Comparison of ENCODE assay signal across 10 mouse cellular contexts in the genomic region with DNA sequence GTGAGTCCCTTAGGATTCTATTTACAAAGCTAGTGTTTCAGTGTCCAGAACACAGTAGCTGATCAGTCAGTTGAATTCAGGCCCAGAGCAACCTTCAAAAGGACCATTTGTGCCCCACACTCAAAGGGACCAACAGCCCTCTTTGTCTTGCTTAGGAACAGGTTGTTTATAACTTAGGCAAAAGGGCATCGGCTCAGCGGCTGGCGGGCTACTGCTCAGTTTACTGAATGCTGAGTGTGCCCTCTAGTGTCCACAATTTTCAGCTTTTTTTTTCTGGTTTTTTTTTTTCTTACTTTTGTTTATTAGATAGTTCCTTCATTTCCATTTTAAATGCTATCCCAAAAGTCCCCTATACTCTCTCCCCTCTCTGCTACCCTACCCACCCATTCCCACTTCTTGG. TPM values are rescaled to one million over a fixed set of nuclear protein-coding genes. Genes with fewer than 3 reads are reported as not detected.
A peak's percentile ranks its signal among the peaks of the same experiment; 100 is the strongest.
DNase-seq lines count a peak whose midpoint lies in the region; ATAC-seq and TF ChIP-seq lines count a peak whose summit lies in the region.
"Had no signal": no experiment of that assay in that cellular context is flagged by ENCODE, and none has a peak within 500 bp of the region (broad histone marks: within the 10 kb centered on the region; RNA-seq: fewer than 3 reads in every experiment).

No protein-coding gene starts in this region.

- H3K4me1 ChIP-seq in spleen, adult 2 months (ENCODE audit: control insufficient read depth, insufficient read depth, insufficient read length) = no peaks in the 10 kb centered on the region; the same call in 1 of the 2 replicates
- H3K4me1 ChIP-seq: neural tube, embryonic 12.5 days had no signal

- H3K4me3 ChIP-seq in spleen, adult 2 months (ENCODE audit: extremely low read depth, insufficient read depth, insufficient read length) = no peak overlapping the region
- H3K4me3 ChIP-seq: neural tube, embryonic 12.5 days had no signal

- intact Hi-C loops in gastrocnemius, postnatal 36 days (cut with DNase I) = no loop called here

- 14% methylated on average over 3 of the region's 3 CpGs for whole genome bisulfite sequencing in spleen, adult 2 months

- peak; percentile 58; the same call in 1 of the 2 replicates for ATAC-seq in neutrophil, adult 5-6 weeks (ENCODE audit: extremely low read depth, insufficient number of reproducible peaks, low FRiP score, poor library complexity, severe bottlenecking)
- ATAC-seq in inflammation-experienced regulatory T-cells, adult 6 months = no peak

- DNase-seq in gastrocnemius, postnatal 10 days = peak; percentile 13
- no peak for DNase-seq in gastrocnemius, postnatal 36 days
- peak; percentile 5 to 6 for DNase-seq in spleen, adult 2 months (ENCODE audit: low read depth in 1 of 2, low spot score in 2 of 2)
- no peak for DNase-seq in spleen, adult 12 weeks (ENCODE audit: low spot score)
- DNase-seq in embryo, embryonic 10.5 days (ENCODE audit: low spot score) = peak; percentile 59
- DNase-seq in layer of hippocampus, adult 9-10 months (ENCODE audit: low spot score) = peak; percentile 18

- TF ChIP-seq CTCF in spleen, adult 2 months (IDR thresholded peaks at IDR 0.05; ENCODE audit: extremely low read depth, insufficient read depth, insufficient read length, insufficient replicate concordance) = peak; percentile 29; the same call in 1 of the 2 replicates

- H3K27me3 ChIP-seq in spleen, adult 2 months (ENCODE audit: control insufficient read depth, insufficient read depth, low read length) = no peaks in the 10 kb centered on the region
- H3K27me3 ChIP-seq: neural tube, embryonic 12.5 days had no signal

- no peaks in the 10 kb centered on the region for H3K36me3 ChIP-seq in spleen, adult 2 months (ENCODE audit: control insufficient read depth, insufficient read depth, low read length)
- H3K36me3 ChIP-seq: neural tube, embryonic 12.5 days had no signal

- TF ChIP-seq POLR2A in spleen, adult 2 months (IDR thresholded peaks at IDR 0.05; ENCODE audit: low read depth, low read length) = no peak

- H3K27ac ChIP-seq in spleen, adult 2 months (ENCODE audit: insufficient read depth, low read length) = no peak overlapping the region
- H3K27ac ChIP-seq: neural tube, embryonic 12.5 days had no signal

RNA-seq across cellular contexts. Expression of a gene that starts 27.4 kb away (rescaled TPM):
- total RNA-seq in gastrocnemius, postnatal 10 days (2021) = not detected
- total RNA-seq in gastrocnemius, postnatal 36 days (2021) = not detected
- polyA plus RNA-seq in spleen, adult 2 months (2012; rRNA removed) = 0.05 and 0.06 TPM in 2 replicates
- 0.70 and 0.74 TPM in 2 replicates for total RNA-seq in neutrophil, adult 5-6 weeks (2017)
- not detected for polyA plus RNA-seq in inflammation-experienced regulatory T-cells, adult 6 months (2017; shearing (Covaris generic))
- total RNA-seq: hematopoietic stem cell, adult 5-6 weeks had no signal
- polyA plus RNA-seq: neural tube, embryonic 12.5 days had no signal

Comparison
In these comparisons a context has a peak if more than half of its experiments do, and no peak if none do; other contexts are left out.
1. DNase-seq: peak in gastrocnemius, postnatal 10 days (single experiment), spleen, adult 2 months (2 of 2), embryo, embryonic 10.5 days (single experiment) and layer of hippocampus, adult 9-10 months (single experiment); none in gastrocnemius, postnatal 36 days (0 of 2) and spleen, adult 12 weeks (single experiment).